Mouse (Mus musculus): Measurements from ENCODE around the gene Gm2897. TPM values are rescaled to one million over a fixed set of nuclear protein-coding genes. Genes with fewer than 3 reads are reported as not detected.

The Gm2897 gene
- not detected in 2 replicates for polyA plus RNA-seq (2012; ENCODE audit: low replicate concordance)

GRCm38 (mm10) chr14:3048727-3049512 is at the start of gene Gm2897:
Gene Gm2897, plus strand, starts transcription at chr14:3049285.

DNA sequence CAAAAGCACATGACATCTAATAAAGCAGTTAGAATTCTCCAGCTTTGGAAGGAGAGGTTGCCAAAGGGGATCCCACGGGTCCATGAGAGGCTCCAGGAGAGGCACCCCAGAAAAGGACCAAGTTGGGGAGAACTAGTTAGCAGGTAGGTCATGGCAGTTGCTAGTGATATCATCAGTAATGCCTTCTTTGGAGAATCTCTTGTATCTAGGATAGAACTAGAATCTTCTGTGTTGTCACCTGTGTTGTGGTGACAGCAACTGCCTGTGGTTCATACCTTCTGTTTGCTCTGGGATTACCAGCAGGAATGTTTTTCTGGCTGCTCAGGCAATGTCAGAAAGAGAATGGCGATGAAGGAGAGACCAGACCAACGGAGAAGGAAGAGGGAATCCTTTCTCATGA is 19.4 kb upstream of the Gm2897 start, which contains the start of gene Gm2888:
TSS of gene Gm2888 (plus strand) at position 301 of the 400 bp plus-strand sequence.

Other genes starting within 250 kb of the Gm2897 start
- gene Gm2888, start 19.3 kb upstream of the Gm2897 start, polyA plus RNA-seq (2012; ENCODE audit: low replicate concordance) = not detected in 2 replicates
- gene Gm10340, start 84.7 kb downstream of the Gm2897 start, polyA plus RNA-seq (2012; ENCODE audit: low replicate concordance) = not detected in 2 replicates
- gene Gm5795, start 139.0 kb downstream of the Gm2897 start, polyA plus RNA-seq (2012; ENCODE audit: low replicate concordance) = 0.22 TPM in 1 of 2 replicates, not detected in the other
- gene D830030K20Rik, start 159.2 kb downstream of the Gm2897 start, polyA plus RNA-seq (2012; ENCODE audit: low replicate concordance) = 0.24 and 1.2 TPM in 2 replicates